Mouse (Mus musculus) ES-Bruce4 (cell line): ENCODE measurements around the gene Notch2.

Source experiments
- CTCF ChIP-seq: IDR thresholded peaks from one replicate; pipeline ENCODE4 v1.8.1; 2011; ENCODE audit warnings: low read depth, low read length
- EP300 ChIP-seq: IDR thresholded peaks from 2 replicates; pipeline ENCODE4 v1.6.1; 2011; ENCODE audit warnings: low read depth, low read length; ENCODE audit not compliant: insufficient read depth
- POLR2A ChIP-seq: IDR thresholded peaks from one replicate; pipeline ENCODE4 v1.8.1; 2011; ENCODE audit warnings: low read length; ENCODE audit not compliant: insufficient read depth

DNA sequence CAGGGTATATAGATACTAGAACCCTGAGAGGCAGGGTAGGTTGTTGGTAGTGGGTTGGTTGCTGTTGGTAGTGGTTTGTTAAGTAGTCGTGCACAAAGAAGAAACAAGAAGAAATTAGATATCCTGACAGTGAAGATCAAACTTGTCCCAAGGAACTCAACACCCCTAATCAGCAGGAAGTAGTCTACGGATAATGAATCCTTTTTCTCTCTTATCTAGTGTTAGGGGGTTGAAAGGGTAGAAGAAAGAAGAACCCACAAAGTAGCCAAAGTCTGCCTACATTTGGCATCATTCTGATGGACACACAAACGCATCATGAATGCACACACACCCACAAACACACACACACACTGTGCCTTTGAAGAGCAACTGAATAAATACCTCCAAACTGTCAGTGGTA lies 9.1 kb upstream of the Notch2 start:
- TF ChIP-seq EP300 (no peak), CTCF (no peak), POLR2A (no peak)
